Mouse (Mus musculus): ENCODE measurements around the gene Gm20388. TPM values are rescaled to one million over a fixed set of nuclear protein-coding genes. Genes with fewer than 3 reads are reported as not detected.

The Gm20388 gene
- polyA plus RNA-seq, 1 experiment, result 59.3 TPM

DNA sequence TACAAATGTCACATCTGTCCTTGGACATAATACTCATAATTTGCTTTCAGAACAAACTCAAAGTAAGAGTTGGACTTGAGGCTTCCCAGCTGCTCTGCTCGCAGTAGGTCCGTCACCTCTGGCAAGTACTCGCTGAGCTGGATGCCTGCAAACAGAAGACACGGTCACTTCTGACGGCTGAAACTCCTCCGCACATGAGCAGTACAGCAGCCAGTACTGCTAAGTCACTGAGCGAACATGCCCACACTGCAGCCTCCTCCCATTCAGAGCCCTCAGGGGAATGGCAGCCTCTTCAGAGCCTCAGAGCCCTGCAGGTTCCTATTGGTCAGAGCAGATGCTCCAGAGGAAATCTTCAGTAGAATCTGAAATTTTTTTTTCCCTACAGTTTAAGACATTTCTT is 3988.7 kb downstream of the Gm20388 start:
- no peak for DNase-seq (ENCODE audit: low read depth)
- TF ChIP-seq POLR2A (IDR thresholded peaks at IDR 0.05; ENCODE audit: borderline replicate concordance, extremely low read depth, insufficient read depth, insufficient read length, poor library complexity, severe bottlenecking) (no peak), CTCF (IDR thresholded peaks at IDR 0.05; ENCODE audit: borderline replicate concordance, extremely low read depth, insufficient read depth, insufficient read length) (no peak)

DNA sequence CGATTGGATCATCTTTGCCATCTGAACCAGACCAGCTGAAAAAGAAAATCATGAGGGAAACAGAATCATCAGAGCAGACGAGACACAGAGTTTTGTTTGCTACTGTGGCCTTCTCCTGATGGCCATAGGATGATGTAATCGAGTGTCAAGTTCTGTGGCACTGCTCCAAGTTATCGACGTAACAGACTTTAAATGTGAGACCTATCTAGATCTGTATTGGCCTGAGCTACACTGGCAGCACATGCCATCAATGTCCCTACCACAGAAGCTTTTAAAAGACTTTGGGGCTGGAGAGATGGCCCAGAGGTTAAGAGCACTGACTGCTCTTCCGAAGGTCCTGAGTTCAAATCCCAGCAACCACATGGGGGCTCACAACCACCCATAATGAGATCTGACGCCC is 3992.0 kb downstream of the Gm20388 start:
- no peak for TF ChIP-seq POLR2A (IDR thresholded peaks at IDR 0.05; ENCODE audit: borderline replicate concordance, extremely low read depth, insufficient read depth, insufficient read length, poor library complexity, severe bottlenecking)
- TF ChIP-seq CTCF (IDR thresholded peaks at IDR 0.05; ENCODE audit: borderline replicate concordance, extremely low read depth, insufficient read depth, insufficient read length), result no peak
- no peak for DNase-seq (ENCODE audit: low read depth)

DNA sequence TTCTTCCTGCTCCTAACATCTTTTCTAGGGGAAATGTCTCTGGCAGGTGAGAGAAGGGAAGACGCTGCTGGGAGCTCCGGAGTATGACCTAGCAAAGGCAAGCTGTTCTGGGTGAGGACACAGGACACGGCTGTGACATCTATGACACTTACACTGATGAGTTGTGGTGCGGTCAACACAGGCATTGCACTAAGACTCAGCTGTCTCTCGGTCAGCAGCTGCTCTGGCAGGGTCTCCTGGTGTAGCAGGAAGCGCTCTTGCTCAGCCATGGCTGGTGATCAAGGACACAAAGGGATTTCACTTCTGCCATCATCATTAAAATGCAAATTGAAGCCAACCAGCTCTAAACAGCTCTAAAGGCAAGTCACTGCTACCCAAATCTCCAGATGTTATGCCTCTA is 3997.0 kb downstream of the Gm20388 start:
- no peak for TF ChIP-seq CTCF (IDR thresholded peaks at IDR 0.05; ENCODE audit: borderline replicate concordance, extremely low read depth, insufficient read depth, insufficient read length)
- no peak for TF ChIP-seq POLR2A (IDR thresholded peaks at IDR 0.05; ENCODE audit: borderline replicate concordance, extremely low read depth, insufficient read depth, insufficient read length, poor library complexity, severe bottlenecking)

DNA sequence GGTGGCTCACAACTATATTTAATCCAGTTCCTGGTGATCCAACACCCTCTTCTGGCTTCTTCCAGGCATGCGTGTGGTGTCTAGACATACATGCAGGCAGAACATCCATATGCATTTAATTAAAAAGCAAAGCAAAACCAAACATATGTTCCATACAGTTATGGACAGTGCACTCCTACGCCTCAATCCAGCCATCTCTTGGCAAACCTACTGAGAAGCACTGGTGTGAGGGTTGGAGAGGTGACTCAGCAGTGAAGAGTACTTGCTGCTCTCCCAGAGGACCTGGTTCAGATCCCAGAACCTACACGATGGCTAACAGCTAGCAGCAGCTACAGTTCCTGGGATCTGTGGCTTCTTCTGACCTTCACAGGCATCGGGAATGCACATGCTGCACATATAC is 4001.6 kb downstream of the Gm20388 start:
- no peak for DNase-seq (ENCODE audit: low read depth)
- no peak for TF ChIP-seq POLR2A (IDR thresholded peaks at IDR 0.05; ENCODE audit: borderline replicate concordance, extremely low read depth, insufficient read depth, insufficient read length, poor library complexity, severe bottlenecking)

More for the DNA sequence above, 3997.0 kb downstream of the Gm20388 start:
- DNase-seq (ENCODE audit: low read depth), result no peak

DNA sequence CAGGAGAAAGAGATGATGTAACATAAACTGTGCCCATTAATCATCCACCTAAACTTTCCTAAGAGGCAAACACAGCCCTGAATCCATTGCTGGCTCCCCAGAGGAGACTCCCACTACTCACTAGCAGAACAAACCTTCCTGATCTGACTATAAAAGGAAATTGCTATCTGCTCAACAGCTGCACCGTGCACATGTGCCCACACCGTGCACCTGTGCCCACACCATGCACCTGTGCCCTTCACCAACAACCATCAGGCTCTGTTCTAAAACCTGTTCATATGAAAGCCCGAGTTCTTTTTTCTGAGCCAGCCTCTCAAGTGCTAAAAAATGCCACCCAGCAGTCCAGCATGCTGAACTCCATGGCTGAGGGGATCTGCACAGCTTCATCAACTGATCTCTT is 4004.0 kb downstream of the Gm20388 start:
- DNase-seq (ENCODE audit: low read depth), result no peak
- TF ChIP-seq CTCF (IDR thresholded peaks at IDR 0.05; ENCODE audit: borderline replicate concordance, extremely low read depth, insufficient read depth, insufficient read length), result no peak

DNA sequence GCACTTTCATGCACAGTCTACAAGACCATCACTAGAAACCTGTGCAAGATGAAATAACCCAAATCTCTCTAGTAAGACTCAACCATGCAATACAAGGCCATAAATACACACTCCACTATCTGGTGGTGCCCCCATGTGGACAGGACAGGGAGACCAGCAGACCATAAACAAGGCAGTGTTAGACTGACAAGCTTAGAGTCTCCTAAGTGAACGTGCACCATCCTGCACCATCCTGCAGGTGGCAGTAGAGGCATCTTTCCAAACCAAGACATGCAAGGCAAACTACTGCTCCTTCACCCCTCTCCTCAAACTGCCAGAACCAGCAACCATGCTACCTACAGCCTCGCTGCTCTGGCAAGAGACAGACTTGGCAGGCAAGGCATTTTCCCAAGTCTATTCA is 4014.1 kb downstream of the Gm20388 start:
- peak; percentile 93 for DNase-seq (ENCODE audit: low read depth)
- peak; percentile 91 for TF ChIP-seq CTCF (IDR thresholded peaks at IDR 0.05; ENCODE audit: borderline replicate concordance, extremely low read depth, insufficient read depth, insufficient read length)
- TF ChIP-seq POLR2A (IDR thresholded peaks at IDR 0.05; ENCODE audit: borderline replicate concordance, extremely low read depth, insufficient read depth, insufficient read length, poor library complexity, severe bottlenecking), result no peak

DNA sequence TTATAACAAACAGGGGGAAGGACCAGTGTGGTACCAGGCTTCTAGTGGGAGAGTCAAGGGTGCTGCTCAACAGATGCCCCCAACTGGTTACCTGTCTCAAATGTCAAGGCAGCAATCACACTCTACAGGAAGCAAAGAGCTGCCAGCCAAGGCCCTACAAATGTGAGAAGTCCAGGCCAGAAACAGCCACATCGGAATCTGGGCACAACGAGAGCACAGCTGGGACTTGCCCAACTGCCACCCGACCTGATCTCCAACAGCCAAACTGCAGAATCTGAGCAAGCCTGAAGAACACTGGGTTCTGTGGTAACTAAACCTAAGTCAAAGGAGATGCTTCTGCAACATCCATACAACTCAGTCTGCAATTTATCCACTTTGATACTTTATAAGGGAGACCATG is 4015.0 kb downstream of the Gm20388 start:
- DNase-seq (ENCODE audit: low read depth), result no peak
- TF ChIP-seq CTCF (IDR thresholded peaks at IDR 0.05; ENCODE audit: borderline replicate concordance, extremely low read depth, insufficient read depth, insufficient read length), result no peak
- TF ChIP-seq POLR2A (IDR thresholded peaks at IDR 0.05; ENCODE audit: borderline replicate concordance, extremely low read depth, insufficient read depth, insufficient read length, poor library complexity, severe bottlenecking), result no peak

DNA sequence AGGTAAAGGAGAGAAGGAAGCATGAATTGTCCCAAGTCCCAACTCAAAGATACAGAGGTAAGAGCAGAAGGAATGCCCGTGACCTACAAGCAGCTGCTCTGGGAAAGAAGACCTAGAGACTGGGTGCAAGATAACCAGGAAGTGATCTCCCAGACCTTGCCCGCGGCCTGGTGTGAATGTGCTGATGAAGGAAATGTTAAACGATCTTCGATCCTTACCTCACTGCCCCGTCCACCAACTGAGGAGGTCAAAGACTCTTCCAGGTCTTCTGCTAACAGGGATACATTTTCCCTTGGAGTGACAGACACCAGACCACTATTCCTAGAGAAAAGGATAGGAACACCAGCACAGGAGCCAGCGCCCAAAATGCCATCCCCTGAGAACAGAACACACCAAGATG is 4018.4 kb downstream of the Gm20388 start:
- TF ChIP-seq POLR2A (IDR thresholded peaks at IDR 0.05; ENCODE audit: borderline replicate concordance, extremely low read depth, insufficient read depth, insufficient read length, poor library complexity, severe bottlenecking) (no peak), CTCF (IDR thresholded peaks at IDR 0.05; ENCODE audit: borderline replicate concordance, extremely low read depth, insufficient read depth, insufficient read length) (no peak)
- DNase-seq (ENCODE audit: low read depth), result no peak

DNA sequence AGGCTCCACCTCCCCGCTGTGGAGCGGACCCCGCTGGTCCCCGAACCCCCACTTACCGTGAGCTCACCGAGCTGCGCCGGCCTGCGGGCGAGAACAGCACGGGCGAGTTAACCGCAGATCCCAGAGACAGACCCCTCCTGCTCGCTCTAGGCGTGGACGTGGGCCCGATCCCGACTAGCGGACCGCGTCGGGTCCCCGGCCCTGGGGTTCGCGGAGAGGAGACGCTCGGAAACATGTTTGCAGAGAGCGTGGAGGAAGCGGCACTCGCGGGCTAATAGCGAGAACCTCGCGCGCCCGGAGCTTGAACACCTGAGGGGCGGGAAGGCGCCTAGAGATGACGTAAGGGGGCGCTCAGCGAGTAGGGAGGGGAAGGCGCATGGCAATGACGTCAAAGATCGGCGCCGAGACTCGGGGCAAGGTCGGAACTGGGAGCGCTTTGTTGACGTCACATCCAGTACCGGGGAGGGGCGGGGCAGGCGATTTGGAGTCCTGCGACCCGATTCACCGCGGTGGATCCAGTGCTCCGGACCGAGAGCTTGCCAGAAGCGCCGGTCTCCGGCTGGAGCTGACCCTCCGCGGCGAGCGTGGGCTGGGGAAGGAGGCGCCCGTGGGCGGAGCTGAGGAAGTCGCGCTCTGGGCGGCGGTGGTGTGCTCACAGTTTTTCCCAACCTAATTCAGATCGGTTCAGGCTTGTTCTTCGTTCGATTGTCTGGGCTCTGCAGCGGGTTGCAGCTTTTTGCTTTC is 4038.5 kb downstream of the Gm20388 start, which contains the start of gene Nup133:
Nup133 (minus strand) TSS at position 324 of the 744 bp plus-strand sequence.
- TF ChIP-seq POLR2A (IDR thresholded peaks at IDR 0.05; ENCODE audit: borderline replicate concordance, extremely low read depth, insufficient read depth, insufficient read length, poor library complexity, severe bottlenecking) (peak; percentile 62; the same call in 1 of the 2 replicates), CTCF (IDR thresholded peaks at IDR 0.05; ENCODE audit: borderline replicate concordance, extremely low read depth, insufficient read depth, insufficient read length) (no peak)
- peak; percentile 99 for DNase-seq (ENCODE audit: low read depth)

DNA sequence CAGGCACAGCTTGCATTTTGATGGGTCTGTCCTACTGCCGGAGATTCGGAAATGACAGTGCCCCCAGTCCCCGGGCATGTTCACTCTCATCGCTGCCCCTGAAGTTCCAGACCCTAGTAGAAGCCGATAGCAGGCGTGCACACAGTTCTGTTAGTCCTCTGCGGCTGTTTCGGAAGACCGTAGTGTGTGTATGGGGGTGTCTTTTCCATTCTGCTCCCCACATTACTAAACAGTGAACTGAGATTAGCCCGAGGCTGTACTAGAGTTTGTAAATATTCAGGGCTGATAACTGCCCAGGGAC is 4039.0 kb downstream of the Gm20388 start:
- DNase-seq (ENCODE audit: low read depth), result no peak
- TF ChIP-seq POLR2A (IDR thresholded peaks at IDR 0.05; ENCODE audit: borderline replicate concordance, extremely low read depth, insufficient read depth, insufficient read length, poor library complexity, severe bottlenecking), result no peak
- TF ChIP-seq CTCF (IDR thresholded peaks at IDR 0.05; ENCODE audit: borderline replicate concordance, extremely low read depth, insufficient read depth, insufficient read length), result no peak

DNA sequence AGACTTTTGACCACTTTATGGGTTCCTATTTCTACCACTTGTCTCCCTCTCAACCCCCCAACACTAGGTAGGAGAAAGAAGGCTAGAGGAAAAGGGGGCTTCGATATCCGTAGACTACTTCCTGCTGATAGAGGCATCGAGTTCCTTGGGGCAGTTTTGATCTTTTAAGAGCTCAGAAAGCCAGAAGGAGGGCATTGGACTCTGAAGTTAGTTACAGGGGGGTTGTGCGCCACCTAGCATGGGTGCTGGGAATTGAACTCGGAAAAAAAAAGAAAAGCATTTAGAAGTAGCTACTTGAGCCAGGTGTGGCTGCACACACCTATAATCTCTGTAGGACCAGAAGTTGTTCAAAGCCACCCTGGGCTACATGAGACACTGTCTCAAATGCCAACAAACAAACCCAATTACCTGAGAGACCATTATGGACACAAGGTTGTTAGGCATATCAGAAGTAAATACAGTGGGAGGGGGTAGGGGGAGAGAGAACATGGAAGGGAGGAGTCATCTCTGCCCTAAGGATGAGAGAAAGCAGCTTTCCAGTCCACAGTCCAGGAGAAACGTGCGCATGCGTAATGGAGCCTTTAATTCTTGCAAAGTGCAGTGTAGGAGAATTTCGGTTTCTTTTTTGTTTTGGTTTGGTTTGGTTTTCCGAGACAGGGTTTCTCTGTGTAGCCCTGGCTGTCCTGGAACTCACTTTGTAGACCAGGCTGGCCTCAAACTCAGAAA is 4039.6 kb downstream of the Gm20388 start:
- DNase-seq (ENCODE audit: low read depth), result peak; percentile 74
- TF ChIP-seq CTCF (IDR thresholded peaks at IDR 0.05; ENCODE audit: borderline replicate concordance, extremely low read depth, insufficient read depth, insufficient read length) (peak; percentile 66; the same call in 1 of the 2 replicates), POLR2A (IDR thresholded peaks at IDR 0.05; ENCODE audit: borderline replicate concordance, extremely low read depth, insufficient read depth, insufficient read length, poor library complexity, severe bottlenecking) (no peak)

DNA sequence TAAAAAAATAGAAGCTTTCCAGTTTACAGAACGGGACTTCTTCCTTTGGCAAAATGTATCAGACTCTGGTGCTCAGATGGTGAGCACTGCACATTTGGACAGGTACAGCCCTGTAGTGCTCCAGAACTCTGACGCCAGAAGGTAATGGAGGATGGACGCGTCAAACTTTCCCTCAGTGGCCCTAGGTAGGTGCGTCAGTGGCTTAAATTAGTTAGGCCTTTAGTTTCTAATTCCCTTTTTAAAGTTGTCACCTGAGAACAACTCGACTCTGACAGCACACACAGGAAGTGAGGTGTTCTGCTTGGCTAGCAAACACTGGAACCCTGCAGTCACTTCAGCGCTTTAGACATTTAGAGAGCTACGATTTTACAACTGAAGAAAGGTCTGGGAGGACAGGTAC is 4043.0 kb downstream of the Gm20388 start:
- DNase-seq (ENCODE audit: low read depth), result no peak
- TF ChIP-seq POLR2A (IDR thresholded peaks at IDR 0.05; ENCODE audit: borderline replicate concordance, extremely low read depth, insufficient read depth, insufficient read length, poor library complexity, severe bottlenecking) (no peak), CTCF (IDR thresholded peaks at IDR 0.05; ENCODE audit: borderline replicate concordance, extremely low read depth, insufficient read depth, insufficient read length) (no peak)

All from brain, embryonic 14.5 days (tissue).